Mouse (Mus musculus) heart, embryonic 14.5 days (tissue): ENCODE results near the gene Sh3gl2. TPM values are rescaled to one million over a fixed set of nuclear protein-coding genes. Genes with fewer than 3 reads are reported as not detected.

Source experiments
- ATAC-seq: fragments of 200-750 bp; cut with Nextera tagmentation; 2 replicates; pipeline ENCODE4 v1.8.0; 2017; ENCODE audit warnings: low read depth, moderate TSS enrichment; ENCODE audit not compliant: insufficient number of reproducible peaks, insufficient read depth, low FRiP score
- H3K27ac ChIP-seq, 2 experiments: fragments of 200-500 bp in 1 of 2; fragments of 300-500 bp in 1 of 2; sonication (generic) in 1 of 2; replicated peaks in 1 of 2; 2 replicates each; pipeline ENCODE4 v1.5.1; 2012 to 2014; ENCODE audit warnings: low read depth in 2 of 2, low read length in 2 of 2, control low read depth in 1 of 2, mild to moderate bottlenecking in 1 of 2, mixed read lengths in 1 of 2; ENCODE audit not compliant: control insufficient read depth in 1 of 2, insufficient read depth in 1 of 2
- H3K27me3 ChIP-seq: fragments of 300-500 bp; sonication (generic); 2 replicates; pipeline ENCODE4 v1.6.1; 2014; ENCODE audit warnings: mild to moderate bottlenecking, low read length, control low read depth; ENCODE audit not compliant: control insufficient read depth, insufficient read depth
- H3K36me3 ChIP-seq: fragments of 300-500 bp; sonication (generic); 2 replicates; pipeline ENCODE4 v1.6.1; 2014; ENCODE audit warnings: mild to moderate bottlenecking, control low read depth, low read length, mixed read lengths; ENCODE audit not compliant: control insufficient read depth, insufficient read depth
- H3K4me1 ChIP-seq, 2 experiments: fragments of 200-500 bp in 1 of 2; fragments of 300-500 bp in 1 of 2; sonication (generic) in 1 of 2; 2 replicates each; pipeline ENCODE4 v1.6.1; 2012 to 2014; ENCODE audit warnings: low read length in 2 of 2, control low read depth in 1 of 2, mixed read lengths in 1 of 2; ENCODE audit not compliant: control insufficient read depth in 2 of 2, insufficient read depth in 2 of 2
- H3K4me2 ChIP-seq: fragments of 300-500 bp; sonication (generic); 2 replicates; pipeline ENCODE4 v1.6.1; 2014; ENCODE audit warnings: mild to moderate bottlenecking, low read length
- H3K4me3 ChIP-seq, 2 experiments: fragments of 200-500 bp in 1 of 2; fragments of 300-500 bp in 1 of 2; sonication (generic) in 1 of 2; 2 replicates each; pipeline ENCODE4 v1.5.1; 2012 to 2014; ENCODE audit warnings: low read length in 2 of 2, mild to moderate bottlenecking in 2 of 2, control low read depth in 1 of 2, low read depth in 1 of 2, moderate library complexity in 1 of 2; ENCODE audit not compliant: control insufficient read depth in 1 of 2, insufficient read depth in 1 of 2
- H3K9ac ChIP-seq: fragments of 300-500 bp; sonication (generic); 2 replicates; pipeline ENCODE4 v1.6.1; 2014; ENCODE audit warnings: mild to moderate bottlenecking, low read length
- H3K9me3 ChIP-seq: fragments of 300-500 bp; sonication (generic); 2 replicates; pipeline ENCODE4 v1.6.1; 2016; ENCODE audit warnings: low read length, control low read depth; ENCODE audit not compliant: control insufficient read depth
- WGBS: fragments of 180-500 bp; shearing (Covaris S2); extraction: QIAGEN DNeasy Blood & Tissue Kit; methylation state at CpG from one replicate; pipeline ENCODE4 v1.1.7; 2014; 5-methylcytosine and 5-hydroxymethylcytosine counted together
- polyA plus RNA-seq: library from polyadenylated mRNA; unstranded; fragments of >200 nt; fragmentation: Nextera tagmentation; extraction: Ambion mirVana; gene quantifications from 2 replicates; pipeline ENCODE4 v1.2.1, GENCODE M21; 2014

Gene Sh3gl2
- polyA plus RNA-seq, 1 experiment from 2014 or later, result 1.0 TPM

DNA sequence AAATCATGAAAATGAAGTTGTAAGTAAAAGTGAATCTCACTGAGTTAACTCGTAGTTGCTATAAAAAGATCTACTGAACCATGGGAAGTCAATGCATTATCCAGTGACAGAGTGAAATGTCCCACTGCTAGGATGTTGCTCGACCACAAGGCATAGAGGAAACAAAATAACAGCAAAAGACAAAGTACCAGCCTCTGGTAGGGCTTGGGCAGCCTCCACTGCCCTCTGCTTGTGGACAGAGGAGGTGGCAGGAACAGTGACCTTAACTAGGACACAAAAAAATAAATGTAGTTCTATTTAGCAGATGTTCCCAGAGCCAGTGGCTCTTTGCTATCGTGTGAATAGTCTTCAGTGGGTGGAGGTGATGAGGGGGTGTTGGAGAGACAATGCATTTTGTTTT lies 68.5 kb downstream of the Sh3gl2 start:
- Histone ChIP-seq H3K4me1 (no peaks in the 10 kb centered on the region), H3K4me2 (no peak overlapping the region), H3K27ac (no peak overlapping the region), H3K27me3 (no peaks in the 10 kb centered on the region), H3K9ac (no peak overlapping the region), H3K36me3 (no peaks in the 10 kb centered on the region), H3K4me3 (no peak overlapping the region), H3K9me3 (no peaks in the 10 kb centered on the region)
- WGBS, result 62% methylated on average over 3 of the region's 3 CpGs
- ATAC-seq, result no peak

DNA sequence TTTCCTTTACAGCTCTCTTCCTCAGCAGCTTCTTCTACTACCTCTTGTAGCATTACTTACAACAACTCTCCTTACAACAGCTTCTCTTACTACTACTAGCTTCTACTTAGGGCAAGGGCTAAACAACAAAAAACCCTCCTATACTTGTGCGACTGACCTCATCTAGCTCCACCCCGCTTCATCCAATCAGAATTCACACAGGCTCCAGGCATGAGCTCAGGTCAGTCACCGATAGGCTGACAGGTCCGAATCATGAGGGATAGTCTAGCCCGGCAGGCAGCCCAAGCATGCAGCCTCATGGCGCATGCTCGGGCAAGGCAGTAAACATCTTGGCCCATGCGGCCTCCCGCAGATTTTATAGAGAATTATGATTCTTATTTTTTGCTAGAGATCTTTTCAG lies 78.2 kb downstream of the Sh3gl2 start:
- no peak overlapping the region for H3K4me3 ChIP-seq
- no peak overlapping the region for H3K4me2 ChIP-seq
- no peak for ATAC-seq
- H3K27ac ChIP-seq, result no peak overlapping the region
- 91% methylated on average over 9 of the region's 9 CpGs for WGBS
- H3K4me1 ChIP-seq, result no peaks in the 10 kb centered on the region
- H3K9me3 ChIP-seq, result no peaks in the 10 kb centered on the region
- no peak overlapping the region for H3K9ac ChIP-seq
- H3K36me3 ChIP-seq, result no peaks in the 10 kb centered on the region
- no peaks in the 10 kb centered on the region for H3K27me3 ChIP-seq

DNA sequence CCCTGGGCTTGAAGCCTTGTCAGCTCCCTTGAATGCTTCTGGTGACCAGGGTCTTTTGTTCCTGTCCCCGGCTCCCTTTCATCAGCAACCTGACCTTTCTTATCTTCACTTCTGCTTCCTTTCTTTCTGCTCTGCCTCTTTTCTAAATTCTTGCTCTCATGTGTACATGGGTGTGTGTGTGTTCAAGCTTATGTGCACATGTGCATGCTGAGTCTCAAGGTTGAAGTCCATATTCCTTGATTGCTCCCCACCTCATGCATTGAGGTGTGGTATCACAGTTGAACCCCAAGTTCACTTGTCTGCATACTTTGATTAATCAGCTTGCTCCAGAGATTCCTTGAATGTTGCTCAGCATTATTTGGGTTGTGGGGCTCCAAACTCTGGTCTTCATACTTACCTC lies 85.1 kb downstream of the Sh3gl2 start:
- Histone ChIP-seq H3K9ac (no peak overlapping the region), H3K9me3 (no peaks in the 10 kb centered on the region), H3K4me3 (no peak overlapping the region), H3K4me1 (no peaks in the 10 kb centered on the region), H3K27me3 (no peaks in the 10 kb centered on the region), H3K27ac (no peak overlapping the region), H3K4me2 (no peak overlapping the region), H3K36me3 (no peaks in the 10 kb centered on the region)
- ATAC-seq, result no peak
- WGBS, result 38% methylated on average over 1 of the region's 1 CpGs

DNA sequence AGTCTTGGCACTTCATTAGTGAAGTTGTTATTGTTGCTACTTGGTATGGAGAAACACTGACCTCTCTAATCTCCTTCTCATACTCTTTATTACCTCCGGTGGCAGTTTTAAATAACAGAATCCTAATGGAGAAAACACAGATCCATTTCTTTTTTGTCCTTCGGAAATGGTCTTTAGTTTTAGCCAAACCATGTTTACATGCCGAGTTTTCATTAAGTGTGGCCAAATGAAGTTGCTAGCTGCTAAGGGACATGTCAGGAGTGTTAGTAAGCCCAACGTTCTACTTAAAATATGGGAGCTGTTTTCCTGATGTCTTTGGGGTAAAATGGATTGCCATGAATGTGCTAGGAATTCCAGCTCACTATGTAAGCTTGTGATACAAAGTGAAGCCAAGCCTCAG lies 86.4 kb downstream of the Sh3gl2 start:
- no peaks in the 10 kb centered on the region for H3K4me1 ChIP-seq
- H3K36me3 ChIP-seq, result no peaks in the 10 kb centered on the region
- 81% methylated on average over 4 of the region's 4 CpGs for WGBS
- H3K9me3 ChIP-seq, result no peaks in the 10 kb centered on the region
- H3K27me3 ChIP-seq, result no peaks in the 10 kb centered on the region
- no peak overlapping the region for H3K27ac ChIP-seq
- H3K4me2 ChIP-seq, result no peak overlapping the region
- no peak overlapping the region for H3K9ac ChIP-seq
- H3K4me3 ChIP-seq, result no peak overlapping the region
- ATAC-seq, result no peak

- WGBS, result 80% methylated on average over 3 of the region's 3 CpGs
- Histone ChIP-seq H3K9ac (no peak overlapping the region), H3K4me2 (no peak overlapping the region), H3K4me1 (no peaks in the 10 kb centered on the region), H3K27ac (no peak overlapping the region), H3K36me3 (no peaks in the 10 kb centered on the region), H3K27me3 (no peaks in the 10 kb centered on the region), H3K9me3 (no peaks in the 10 kb centered on the region), H3K4me3 (no peak overlapping the region)
- ATAC-seq, result no peak
These were observed 88.4 kb downstream of the Sh3gl2 start for GRCm38 (mm10) chr4:85293368-85293767.

GRCm38 (mm10) chr4:85300610-85301405 lies 95.9 kb downstream of the Sh3gl2 start:
- Histone ChIP-seq H3K36me3 (no peaks in the 10 kb centered on the region), H3K9me3 (no peaks in the 10 kb centered on the region), H3K4me1 (no peaks in the 10 kb centered on the region), H3K9ac (no peak overlapping the region), H3K27ac (no peak overlapping the region), H3K4me3 (no peak overlapping the region), H3K27me3 (no peaks in the 10 kb centered on the region), H3K4me2 (no peak overlapping the region)
- whole genome bisulfite sequencing, result 79% methylated on average over 6 of the region's 6 CpGs
- no peak for ATAC-seq

GRCm38 (mm10) chr4:85305912-85306573 lies 101.1 kb downstream of the Sh3gl2 start:
- H3K9me3 ChIP-seq, result no peaks in the 10 kb centered on the region
- H3K27me3 ChIP-seq, result no peaks in the 10 kb centered on the region
- WGBS, result 43% methylated on average over 7 of the region's 7 CpGs
- H3K27ac ChIP-seq, result no peak overlapping the region
- no peak overlapping the region for H3K9ac ChIP-seq
- no peaks in the 10 kb centered on the region for H3K36me3 ChIP-seq
- H3K4me3 ChIP-seq, result no peak overlapping the region
- H3K4me2 ChIP-seq, result no peak overlapping the region
- ATAC-seq, result no peak
- no peaks in the 10 kb centered on the region for H3K4me1 ChIP-seq
